Mouse (Mus musculus): ENCODE results near the gene Diablo.
A peak's percentile ranks its signal among the peaks of the same experiment; 100 is the strongest.

- TF ChIP-seq CTCF (IDR thresholded peaks at IDR 0.05; ENCODE audit: borderline replicate concordance, control insufficient read depth, extremely low read depth, insufficient read depth, low read length, poor library complexity) (0 out of 2 replicates have a peak, but pooled peaks have one; percentile 25), POLR2A (IDR thresholded peaks at IDR 0.05; ENCODE audit: control insufficient read depth, extremely low read depth, insufficient read depth, low read length, poor library complexity) (0 out of 2 replicates have a peak, but pooled peaks have one; percentile 33)
Measured at GRCm38 (mm10) chr5:123572357-123573186, 48.6 kb upstream of the Diablo start, which contains the start of gene Vps33a.

All from thymus, adult 2 months (tissue).